Comparison of ENCODE assay signal across 16 mouse cellular contexts in the genomic region with DNA sequence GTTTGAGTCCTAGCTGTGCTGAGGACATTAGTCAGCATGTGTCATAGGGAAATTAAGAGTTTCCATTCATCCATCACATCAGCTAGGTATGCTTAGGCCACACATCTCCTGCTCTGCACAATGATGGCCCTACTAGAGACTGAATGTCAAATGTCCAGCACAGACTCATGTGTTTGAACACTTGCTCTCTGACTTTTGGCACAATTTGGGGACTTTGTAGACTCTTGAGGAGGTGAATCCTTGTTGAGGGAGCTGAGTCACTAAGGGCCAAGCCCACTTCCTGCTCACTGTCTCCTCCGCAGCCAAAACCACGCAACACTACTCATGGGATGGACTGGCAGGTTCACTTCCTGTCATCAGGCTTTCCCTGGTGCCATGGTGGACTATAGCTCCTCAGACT.
"Had no signal": no experiment of that assay in that cellular context is flagged by ENCODE, and none has a peak within 500 bp of the region (broad histone marks: within the 10 kb centered on the region; RNA-seq: fewer than 3 reads in every experiment).

No protein-coding gene starts in this region.

- DNase-seq: lung, adult 2 months; lung, postnatal 14 days; lung, postnatal 36 days; right cerebral cortex, postnatal 14 days; spleen, adult 18-20 months; thymus, adult 18-20 months; thymus, postnatal 14 days; thymus, postnatal 36 days had no signal

- H3K4me1 ChIP-seq: megakaryocyte, embryonic 14.5 days; midbrain, embryonic 13.5 days; midbrain, embryonic 15.5 days; neural tube, embryonic 12.5 days had no signal

- H3K27me3 ChIP-seq: lung, embryonic 15.5 days; megakaryocyte, embryonic 14.5 days; midbrain, embryonic 13.5 days; midbrain, embryonic 15.5 days; neural tube, embryonic 12.5 days had no signal

- H3K4me3 ChIP-seq: lung, embryonic 15.5 days; megakaryocyte, embryonic 14.5 days; midbrain, embryonic 13.5 days; midbrain, embryonic 15.5 days; neural tube, embryonic 12.5 days had no signal

- H3K9me3 ChIP-seq: lung, embryonic 15.5 days; midbrain, embryonic 13.5 days; midbrain, embryonic 15.5 days; neural tube, embryonic 12.5 days had no signal

- H3K4me2 ChIP-seq: lung, embryonic 15.5 days; midbrain, embryonic 11.5 days; midbrain, embryonic 13.5 days; midbrain, embryonic 15.5 days; neural tube, embryonic 12.5 days had no signal

- H3K36me3 ChIP-seq: lung, embryonic 15.5 days; midbrain, embryonic 13.5 days; midbrain, embryonic 15.5 days; neural tube, embryonic 12.5 days had no signal

- H3K27ac ChIP-seq: lung, embryonic 15.5 days; macrophage; midbrain, embryonic 13.5 days; midbrain, embryonic 15.5 days; neural tube, embryonic 12.5 days had no signal

- H3K9ac ChIP-seq: lung, embryonic 15.5 days; midbrain, embryonic 13.5 days; midbrain, embryonic 15.5 days; neural tube, embryonic 12.5 days had no signal

- ATAC-seq: lung, postnatal 0 days; midbrain, embryonic 13.5 days; midbrain, embryonic 15.5 days had no signal
